Mouse (Mus musculus): ENCODE measurements at regions not wholly inside any gene's neighbourhood (a gene's known extent, or its start where the extent isn't known, plus 50 kb on each side); places are given as distances from the start of the nearest gene placed in this dataset.

DNA sequence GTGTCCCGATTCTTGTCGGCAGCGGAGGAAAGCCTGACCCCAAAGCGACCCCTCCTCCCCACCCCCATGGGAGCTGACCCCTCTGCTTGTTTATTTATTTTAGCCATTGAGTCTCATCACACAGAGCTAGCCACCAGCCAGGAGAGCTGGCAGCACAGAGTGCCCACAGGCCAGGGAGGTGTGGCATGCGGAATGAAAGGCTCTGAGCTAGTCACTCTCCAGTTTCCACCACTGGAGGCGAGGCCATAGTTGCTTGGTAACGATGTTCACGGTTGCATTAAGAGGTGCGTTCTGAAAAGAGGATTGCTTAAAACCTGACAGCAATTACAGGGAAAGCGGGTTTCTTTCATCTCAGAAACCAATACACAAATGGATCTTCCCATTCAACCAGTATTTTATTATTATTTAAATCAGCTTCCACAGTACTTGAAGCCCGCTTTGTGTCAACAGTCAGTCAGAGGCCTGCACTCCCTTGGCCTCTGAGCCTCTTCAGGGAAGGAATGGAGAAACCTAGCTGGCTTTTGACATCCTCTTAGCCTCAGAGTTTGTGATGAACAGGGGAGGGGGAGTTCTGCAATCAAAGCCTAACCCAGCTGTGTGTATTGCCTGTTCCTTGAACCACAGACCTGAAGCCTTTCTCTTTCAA is 134.8 kb upstream of the Cdh4 start:
- no peaks in the 10 kb centered on the region for H3K27me3 ChIP-seq (ENCODE audit: insufficient read depth, low read length)
- TF ChIP-seq CTCF (IDR thresholded peaks at IDR 0.05; ENCODE audit: low read depth, low read length): no peak
- TF ChIP-seq TAL1 (conservative IDR thresholded peaks at IDR 0.05; ENCODE audit: low read depth, low read length): no peak
- TF ChIP-seq GATA2 (IDR thresholded peaks at IDR 0.05; ENCODE audit: borderline replicate concordance, low read depth, low read length): no peak
- TF ChIP-seq POLR2AphosphoS5 (IDR thresholded peaks at IDR 0.05; ENCODE audit: insufficient replicate concordance, low read depth, low read length): no peak
- TF ChIP-seq GATA1 (IDR thresholded peaks at IDR 0.05; ENCODE audit: borderline replicate concordance, low read length): no peak
- peaks cover 80% of the 10 kb centered on the region for H3K9me3 ChIP-seq (replicated peaks)
- no peaks in the 10 kb centered on the region for H3K4me1 ChIP-seq (ENCODE audit: insufficient read depth, low read depth, low read length)
- ATAC-seq (ENCODE audit: extremely low read depth, insufficient number of reproducible peaks, low FRiP score, poor library complexity, severe bottlenecking) (no peak), DNase-seq (ENCODE audit: low spot score) (no peak)
- H3K4me3 ChIP-seq (ENCODE audit: low read depth, low read length): no peak overlapping the region
- no peaks in the 10 kb centered on the region for H3K36me3 ChIP-seq (replicated peaks)

DNA sequence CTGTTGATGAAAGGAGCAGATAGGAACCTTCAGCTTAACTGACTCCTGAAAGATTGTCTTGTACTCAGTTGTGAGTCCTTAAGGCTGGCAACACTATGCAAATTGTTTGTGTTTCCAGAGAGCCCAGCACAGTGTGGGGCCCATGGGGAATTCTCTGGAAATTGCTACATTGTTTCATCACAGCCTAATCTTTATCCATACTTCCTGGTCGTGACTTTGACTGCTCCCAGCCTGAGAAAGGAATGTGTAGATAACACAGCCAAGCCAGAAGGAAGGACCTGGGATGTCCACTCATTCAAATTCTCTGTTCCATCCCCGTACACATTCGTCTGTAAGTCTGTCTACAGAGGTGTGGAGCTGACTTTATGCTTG is 134.3 kb upstream of the Cdh4 start:
- TF ChIP-seq GATA1 (IDR thresholded peaks at IDR 0.05; ENCODE audit: borderline replicate concordance, low read length) (no peak), POLR2AphosphoS5 (IDR thresholded peaks at IDR 0.05; ENCODE audit: insufficient replicate concordance, low read depth, low read length) (no peak), GATA2 (IDR thresholded peaks at IDR 0.05; ENCODE audit: borderline replicate concordance, low read depth, low read length) (no peak), CTCF (IDR thresholded peaks at IDR 0.05; ENCODE audit: low read depth, low read length) (no peak), TAL1 (conservative IDR thresholded peaks at IDR 0.05; ENCODE audit: low read depth, low read length) (no peak)
- Histone ChIP-seq H3K36me3 (replicated peaks) (no peaks in the 10 kb centered on the region), H3K9me3 (replicated peaks) (peaks cover 79% of the 10 kb centered on the region)

DNA sequence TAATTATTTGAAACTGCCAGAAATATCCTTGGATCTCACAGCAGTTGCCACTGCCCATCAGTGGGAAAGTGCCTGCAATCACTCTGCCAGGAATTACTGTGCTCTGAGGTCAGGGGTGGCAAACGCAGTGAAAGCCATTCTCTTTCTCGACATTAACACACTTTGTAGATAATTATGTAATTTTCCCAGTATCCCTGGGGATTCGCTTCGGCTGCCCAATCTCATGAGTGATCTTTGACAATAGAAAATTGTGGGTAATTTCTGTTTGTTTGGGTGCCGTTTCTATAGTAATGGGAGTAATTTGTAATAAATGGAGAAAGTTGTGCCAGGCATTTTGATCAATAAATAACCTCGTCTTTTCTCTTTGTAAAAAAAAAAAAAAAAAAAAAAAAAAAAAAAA is 124.2 kb upstream of the Cdh4 start:
- no peak for DNase-seq (ENCODE audit: low spot score)
- no peak for ATAC-seq (ENCODE audit: extremely low read depth, insufficient number of reproducible peaks, low FRiP score, poor library complexity, severe bottlenecking)
- Histone ChIP-seq H3K9me3 (replicated peaks) (peaks cover 55% of the 10 kb centered on the region), H3K27me3 (ENCODE audit: insufficient read depth, low read length) (no peaks in the 10 kb centered on the region), H3K4me1 (ENCODE audit: insufficient read depth, low read depth, low read length) (no peaks in the 10 kb centered on the region), H3K36me3 (replicated peaks) (no peaks in the 10 kb centered on the region), H3K4me3 (ENCODE audit: low read depth, low read length) (no peak overlapping the region)
- no peak for TF ChIP-seq GATA1 (IDR thresholded peaks at IDR 0.05; ENCODE audit: borderline replicate concordance, low read length)
- TF ChIP-seq TAL1 (conservative IDR thresholded peaks at IDR 0.05; ENCODE audit: low read depth, low read length): no peak
- TF ChIP-seq CTCF (IDR thresholded peaks at IDR 0.05; ENCODE audit: low read depth, low read length): no peak
- no peak for TF ChIP-seq POLR2AphosphoS5 (IDR thresholded peaks at IDR 0.05; ENCODE audit: insufficient replicate concordance, low read depth, low read length)
- no peak for TF ChIP-seq GATA2 (IDR thresholded peaks at IDR 0.05; ENCODE audit: borderline replicate concordance, low read depth, low read length)

More for the DNA sequence above, 134.3 kb upstream of the Cdh4 start:
- no peak for DNase-seq (ENCODE audit: low spot score)
- Histone ChIP-seq H3K4me1 (ENCODE audit: insufficient read depth, low read depth, low read length) (no peaks in the 10 kb centered on the region), H3K4me3 (ENCODE audit: low read depth, low read length) (no peak overlapping the region), H3K27me3 (ENCODE audit: insufficient read depth, low read length) (no peaks in the 10 kb centered on the region)
- no peak for ATAC-seq (ENCODE audit: extremely low read depth, insufficient number of reproducible peaks, low FRiP score, poor library complexity, severe bottlenecking)

DNA sequence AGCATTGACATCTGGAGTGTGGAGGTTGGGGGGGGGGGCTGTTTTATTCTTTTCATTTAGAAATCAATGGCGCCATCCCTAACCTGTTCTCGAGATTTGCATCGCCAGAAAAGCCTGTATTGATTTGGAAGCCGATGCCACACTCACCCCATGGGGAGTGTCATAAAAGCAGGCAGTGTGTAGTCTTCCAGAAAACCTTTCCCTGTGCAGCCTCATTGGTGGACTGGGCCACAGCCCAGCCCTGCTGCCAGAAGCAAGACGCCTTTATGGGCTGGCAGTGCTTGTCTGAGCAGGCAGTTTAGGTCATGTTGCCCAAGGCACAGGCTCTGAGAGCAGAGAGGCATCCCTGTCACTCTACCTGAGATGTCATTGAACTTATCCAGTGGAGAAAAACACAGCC is 117.0 kb upstream of the Cdh4 start:
- TF ChIP-seq POLR2AphosphoS5 (IDR thresholded peaks at IDR 0.05; ENCODE audit: insufficient replicate concordance, low read depth, low read length): no peak
- TF ChIP-seq CTCF (IDR thresholded peaks at IDR 0.05; ENCODE audit: low read depth, low read length): no peak
- TF ChIP-seq TAL1 (conservative IDR thresholded peaks at IDR 0.05; ENCODE audit: low read depth, low read length): no peak
- TF ChIP-seq GATA2 (IDR thresholded peaks at IDR 0.05; ENCODE audit: borderline replicate concordance, low read depth, low read length): no peak
- no peak for TF ChIP-seq GATA1 (IDR thresholded peaks at IDR 0.05; ENCODE audit: borderline replicate concordance, low read length)
- Histone ChIP-seq H3K4me3 (ENCODE audit: low read depth, low read length) (no peak overlapping the region), H3K9me3 (replicated peaks) (peaks cover 63% of the 10 kb centered on the region), H3K27me3 (ENCODE audit: insufficient read depth, low read length) (no peaks in the 10 kb centered on the region), H3K36me3 (replicated peaks) (no peaks in the 10 kb centered on the region), H3K4me1 (ENCODE audit: insufficient read depth, low read depth, low read length) (no peaks in the 10 kb centered on the region)
- DNase-seq (ENCODE audit: low spot score) (no peak), ATAC-seq (ENCODE audit: extremely low read depth, insufficient number of reproducible peaks, low FRiP score, poor library complexity, severe bottlenecking) (no peak)

DNA sequence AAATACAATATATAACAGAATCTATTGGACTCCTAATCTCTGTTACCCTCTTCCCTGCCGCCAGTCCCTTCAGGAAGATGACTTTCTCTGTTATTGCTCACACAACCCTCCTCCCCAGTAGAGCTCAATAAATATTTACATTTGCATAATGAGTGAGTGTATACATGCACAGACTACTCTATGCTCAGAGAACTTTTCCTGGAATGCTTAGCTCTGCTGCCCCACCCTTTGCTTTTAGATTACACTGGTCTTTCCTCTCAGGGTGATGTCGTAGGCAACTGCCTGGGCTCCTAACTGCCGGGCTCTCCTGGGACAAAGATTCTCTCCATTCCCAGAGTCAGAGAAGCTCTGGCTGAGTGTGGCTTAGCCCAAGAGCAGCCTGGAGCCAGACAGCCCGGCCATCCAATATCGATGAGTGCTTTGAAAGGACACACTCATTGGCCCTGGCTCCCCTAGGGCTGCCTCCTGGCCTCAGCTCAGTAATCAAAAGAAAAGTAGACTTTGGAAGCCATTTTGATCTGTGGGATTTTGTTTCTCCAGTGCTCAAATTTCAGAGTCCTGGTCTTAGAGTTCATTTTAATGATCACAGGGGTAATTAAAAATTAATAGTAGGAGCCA is 109.2 kb upstream of the Cdh4 start:
- ATAC-seq (ENCODE audit: extremely low read depth, insufficient number of reproducible peaks, low FRiP score, poor library complexity, severe bottlenecking): no peak
- Histone ChIP-seq H3K9me3 (replicated peaks) (peaks cover 81% of the 10 kb centered on the region), H3K27me3 (ENCODE audit: insufficient read depth, low read length) (no peaks in the 10 kb centered on the region), H3K4me3 (ENCODE audit: low read depth, low read length) (no peak overlapping the region), H3K36me3 (replicated peaks) (no peaks in the 10 kb centered on the region), H3K4me1 (ENCODE audit: insufficient read depth, low read depth, low read length) (no peaks in the 10 kb centered on the region)
- TF ChIP-seq CTCF (IDR thresholded peaks at IDR 0.05; ENCODE audit: low read depth, low read length) (no peak), GATA2 (IDR thresholded peaks at IDR 0.05; ENCODE audit: borderline replicate concordance, low read depth, low read length) (no peak), POLR2AphosphoS5 (IDR thresholded peaks at IDR 0.05; ENCODE audit: insufficient replicate concordance, low read depth, low read length) (no peak), GATA1 (IDR thresholded peaks at IDR 0.05; ENCODE audit: borderline replicate concordance, low read length) (no peak), TAL1 (conservative IDR thresholded peaks at IDR 0.05; ENCODE audit: low read depth, low read length) (no peak)
- no peak for DNase-seq (ENCODE audit: low spot score)

DNA sequence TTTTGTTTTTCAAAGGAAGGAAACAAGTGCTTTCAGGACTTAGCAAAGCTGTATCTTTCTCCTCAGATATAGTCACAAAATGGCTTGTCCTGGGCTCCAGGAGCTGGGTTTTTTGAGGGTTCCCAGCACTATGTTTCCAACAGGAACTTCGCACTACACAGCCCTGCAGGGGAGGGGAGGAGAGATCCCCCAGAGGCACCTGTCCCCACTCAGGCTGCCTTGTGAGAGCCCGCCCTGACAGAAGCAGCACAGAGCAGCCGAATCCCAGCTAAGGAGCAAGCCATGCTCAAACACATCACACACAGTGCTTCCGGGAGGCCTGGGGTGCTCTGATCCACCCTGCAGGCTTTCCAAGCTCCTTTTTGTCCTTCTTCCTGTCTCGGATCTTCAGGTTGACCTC is 108.6 kb upstream of the Cdh4 start:
- ATAC-seq (ENCODE audit: extremely low read depth, insufficient number of reproducible peaks, low FRiP score, poor library complexity, severe bottlenecking) (no peak), DNase-seq (ENCODE audit: low spot score) (no peak)
- no peaks in the 10 kb centered on the region for H3K4me1 ChIP-seq (ENCODE audit: insufficient read depth, low read depth, low read length)
- no peak for TF ChIP-seq TAL1 (conservative IDR thresholded peaks at IDR 0.05; ENCODE audit: low read depth, low read length)
- no peak for TF ChIP-seq CTCF (IDR thresholded peaks at IDR 0.05; ENCODE audit: low read depth, low read length)
- TF ChIP-seq GATA2 (IDR thresholded peaks at IDR 0.05; ENCODE audit: borderline replicate concordance, low read depth, low read length): no peak
- no peak for TF ChIP-seq GATA1 (IDR thresholded peaks at IDR 0.05; ENCODE audit: borderline replicate concordance, low read length)
- no peak for TF ChIP-seq POLR2AphosphoS5 (IDR thresholded peaks at IDR 0.05; ENCODE audit: insufficient replicate concordance, low read depth, low read length)
- H3K4me3 ChIP-seq (ENCODE audit: low read depth, low read length): no peak overlapping the region
- H3K9me3 ChIP-seq (replicated peaks): peaks cover 81% of the 10 kb centered on the region
- H3K36me3 ChIP-seq (replicated peaks): no peaks in the 10 kb centered on the region
- H3K27me3 ChIP-seq (ENCODE audit: insufficient read depth, low read length): no peaks in the 10 kb centered on the region
